Mouse (Mus musculus) adrenal gland, postnatal 10 days (tissue): ENCODE results near the gene Olfr926. TPM values are rescaled to one million over a fixed set of nuclear protein-coding genes. Genes with fewer than 3 reads are reported as not detected.
"Not testable (repeated sequence)": the region's sequence is repeated elsewhere in the genome, so short reads cannot be mapped to it uniquely, and the experiment has no call there.

Source experiments
- DNase-seq: peaks from one replicate; pipeline ENCODE4 v3.0.0; 2021; ENCODE audit warnings: mixed read lengths
- long read RNA-seq, 2 experiments: library from polyadenylated mRNA; stranded (forward); transcript quantifications; one replicate each; pipeline ENCODE4 v2.0.0; 2021
- total RNA-seq, 2 experiments: library from RNA; stranded (reverse); gene quantifications; 2 replicates each; pipeline ENCODE4 v1.2.3; 2021

Olfr926 gene
- total RNA-seq: not detected
- long read RNA-seq, experiment 1: 0 reads
- long read RNA-seq, experiment 2: 0 reads

DNA sequence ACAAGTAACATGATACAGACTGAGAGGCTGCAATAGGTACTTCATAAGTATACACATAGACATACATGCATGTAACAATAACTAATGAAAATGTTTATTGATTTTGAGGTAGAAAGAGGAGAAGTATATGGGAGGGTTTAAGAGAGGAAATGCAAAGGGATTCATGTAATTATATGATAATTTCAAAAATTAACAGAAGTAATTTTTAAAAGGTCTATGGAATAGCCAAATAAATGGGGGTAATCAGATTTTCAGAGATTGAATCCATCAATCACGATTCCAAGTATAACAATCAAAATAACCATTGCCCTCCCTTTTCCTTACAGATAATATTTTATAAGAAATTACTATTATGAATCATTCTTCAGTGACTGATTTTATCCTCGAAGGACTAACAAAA, at the start of gene Olfr926:
Gene Olfr926, plus strand, starts transcription at position 301 of the 400 bp plus-strand sequence.
- DNase-seq: no peak

- no peak for DNase-seq
Observed at GRCm38 (mm10) chr9:38833027-38833426, 43.9 kb upstream of the Olfr926 start.

DNA sequence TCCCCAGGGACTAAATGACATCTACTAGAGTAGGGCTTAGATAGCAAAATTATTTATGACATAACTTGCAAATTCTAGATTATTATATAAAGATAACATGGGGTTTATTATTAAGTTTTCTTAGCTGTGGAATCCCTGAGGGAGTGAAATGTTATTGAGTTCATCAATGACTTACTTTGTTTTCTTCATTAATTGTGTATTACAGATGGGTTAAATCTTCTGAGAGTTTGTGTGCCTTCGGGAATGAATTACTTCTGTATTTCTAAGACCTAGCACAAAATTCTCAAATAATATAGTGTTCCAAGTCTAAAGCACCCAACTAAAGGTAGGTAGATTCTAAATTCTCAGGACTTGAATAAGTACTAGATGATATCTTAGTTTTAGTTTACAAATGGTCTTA, 32.8 kb upstream of the Olfr926 start, which contains the start of gene Olfr924:
Gene Olfr924, plus strand, starts transcription at position 301 of the 400 bp plus-strand sequence.
- no peak for DNase-seq

GRCm38 (mm10) chr9:38854760-38855159, 22.2 kb upstream of the Olfr926 start, which contains the start of gene Olfr26:
Olfr26 (plus strand) TSS chr9:38855060.
- no peak for DNase-seq

- not testable (repeated sequence) for DNase-seq
Observed at GRCm38 (mm10) chr9:38874880-38875279, 2.0 kb upstream of the Olfr926 start.

Other genes with a start within 250 kb of the Olfr926 start
- not detected for gene Olfr916, start 217.3 kb upstream of the Olfr926 start, total RNA-seq
- gene Olfr917, start 211.3 kb upstream of the Olfr926 start, total RNA-seq: not detected
- not detected for gene Olfr918, start 202.5 kb upstream of the Olfr926 start, total RNA-seq
- not detected for gene Olfr919, start 173.5 kb upstream of the Olfr926 start, total RNA-seq
- 10 to 100 TPM; 33.2 to 37.9 TPM for gene Vwa5a, start 158.9 kb upstream of the Olfr926 start, total RNA-seq
- under 1 TPM; 0.09 to 0.30 TPM for gene Olfr920, start 124.8 kb upstream of the Olfr926 start, total RNA-seq
- gene Olfr921, start 104.1 kb upstream of the Olfr926 start, total RNA-seq: not detected
- gene Olfr922, start 62.5 kb upstream of the Olfr926 start, total RNA-seq: not detected
- not detected for gene Olfr923, start 50.6 kb upstream of the Olfr926 start, total RNA-seq
- gene Olfr924, start 32.7 kb upstream of the Olfr926 start, total RNA-seq: not detected
- gene Olfr26, start 22.1 kb upstream of the Olfr926 start, total RNA-seq: not detected
- not detected for gene Olfr930, start 52.7 kb downstream of the Olfr926 start, total RNA-seq
- under 1 TPM in 1 of 2 experiments, not detected in 1; 0.09 TPM for gene Olfr933, start 95.2 kb downstream of the Olfr926 start, total RNA-seq
- not detected for gene Olfr934, start 111.2 kb downstream of the Olfr926 start, total RNA-seq
- gene Olfr935, start 122.6 kb downstream of the Olfr926 start, total RNA-seq: not detected
- gene Olfr146, start 146.3 kb downstream of the Olfr926 start, total RNA-seq: not detected
- gene Olfr937, start 187.8 kb downstream of the Olfr926 start, total RNA-seq: not detected
- not detected for gene Olfr938, start 201.8 kb downstream of the Olfr926 start, total RNA-seq